Mouse (Mus musculus): ENCODE measurements around the gene Pla2g4d.
A peak's percentile ranks its signal among the peaks of the same experiment; 100 is the strongest.
"Not testable (repeated sequence)": the region's sequence is repeated elsewhere in the genome, so short reads cannot be mapped to it uniquely, and the experiment has no call there.

Gene Pla2g4d

DNA sequence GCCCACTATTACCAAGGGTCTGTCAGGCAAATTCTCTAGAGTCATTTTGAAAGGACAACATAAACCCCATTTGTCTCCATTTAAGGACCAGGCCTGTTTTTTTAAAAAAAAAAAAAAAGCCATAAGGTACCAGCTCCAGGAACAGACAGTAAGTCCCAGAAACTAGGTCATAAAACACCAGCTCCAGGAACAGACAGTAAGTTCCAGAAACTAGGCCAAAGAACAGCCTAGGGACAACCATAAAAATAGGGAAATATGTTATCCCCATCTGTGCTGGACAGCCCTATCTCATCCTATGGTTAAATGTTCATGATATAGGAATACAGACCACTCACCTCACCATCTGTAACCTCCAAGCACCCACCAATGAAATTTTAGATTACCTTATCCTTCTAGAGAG lies 32.7 kb downstream of the Pla2g4d start:
- DNase-seq, result no peak

GRCm38 (mm10) chr2:120252644-120253043 lies 36.4 kb downstream of the Pla2g4d start:
- no peak for DNase-seq

DNA sequence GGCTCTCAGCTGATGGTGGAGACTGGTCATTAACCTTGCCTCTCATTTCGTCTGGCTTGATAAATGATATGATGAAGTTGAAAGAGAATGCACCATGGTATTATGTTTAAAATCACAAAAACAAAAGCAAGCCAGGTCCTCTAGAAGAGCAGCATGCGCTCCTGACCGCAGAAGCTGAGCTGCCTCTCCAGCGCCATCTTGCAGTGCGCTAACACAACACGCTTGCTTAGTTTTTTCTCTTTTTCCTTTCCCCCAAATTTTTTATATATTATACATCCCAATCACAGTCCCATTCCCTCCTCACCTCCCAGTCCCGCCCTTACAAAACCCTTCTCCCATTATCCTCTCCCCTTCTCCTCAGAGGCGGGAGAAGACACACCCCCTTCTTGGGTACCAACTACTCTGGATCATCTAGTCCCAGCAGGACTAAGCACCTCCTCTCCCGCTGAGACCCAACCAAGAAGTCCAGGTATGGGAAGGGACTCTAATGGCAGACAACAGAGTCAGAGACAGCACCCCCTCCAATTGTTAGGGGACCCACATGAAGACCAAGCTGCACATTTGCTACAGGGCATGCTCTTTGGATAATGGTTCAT lies 43.5 kb downstream of the Pla2g4d start:
- peak; percentile 51 for DNase-seq

DNA sequence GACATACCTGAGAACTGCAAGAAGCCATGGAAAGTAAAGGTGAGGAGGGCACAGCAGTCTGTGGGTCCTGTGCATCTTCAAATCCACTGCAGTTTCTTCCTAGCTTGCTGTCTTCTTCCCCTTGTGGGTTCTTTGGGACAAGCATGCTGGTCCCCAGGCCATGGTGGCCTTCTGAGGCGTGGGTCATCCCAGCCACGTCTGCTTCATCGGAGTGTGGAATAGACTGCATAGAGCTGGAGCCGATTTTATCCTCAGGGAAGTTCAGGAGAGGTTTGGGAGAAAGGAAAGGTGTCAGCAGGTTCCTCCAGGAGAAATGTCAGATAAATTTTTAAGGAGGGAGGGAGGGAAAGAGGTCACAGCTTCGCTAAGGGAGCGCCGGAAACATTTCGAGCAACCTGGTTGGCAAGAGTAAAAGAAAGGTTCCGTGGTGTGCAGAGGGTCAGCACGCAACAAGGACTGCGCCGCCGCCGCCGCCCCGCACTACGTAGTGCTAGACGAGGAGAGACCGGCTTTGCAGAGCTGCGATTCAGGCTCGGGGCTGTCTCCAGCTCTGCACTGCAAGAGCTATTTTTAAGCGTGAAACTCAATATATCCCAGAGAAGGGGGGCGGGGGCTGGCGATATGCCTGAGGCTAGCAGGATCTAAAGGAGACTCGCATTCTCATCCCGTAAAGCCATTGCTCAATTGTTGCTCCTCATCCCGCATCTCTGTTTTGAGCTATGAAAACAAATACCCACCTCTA lies 44.1 kb downstream of the Pla2g4d start, which contains the start of gene Pla2g4e:
Pla2g4e (minus strand) TSS at position 657 of the 742 bp plus-strand sequence.
- peak; percentile 55 for DNase-seq

GRCm38 (mm10) chr2:120243995-120244394 lies 45.0 kb downstream of the Pla2g4d start:
- DNase-seq, result no peak

DNA sequence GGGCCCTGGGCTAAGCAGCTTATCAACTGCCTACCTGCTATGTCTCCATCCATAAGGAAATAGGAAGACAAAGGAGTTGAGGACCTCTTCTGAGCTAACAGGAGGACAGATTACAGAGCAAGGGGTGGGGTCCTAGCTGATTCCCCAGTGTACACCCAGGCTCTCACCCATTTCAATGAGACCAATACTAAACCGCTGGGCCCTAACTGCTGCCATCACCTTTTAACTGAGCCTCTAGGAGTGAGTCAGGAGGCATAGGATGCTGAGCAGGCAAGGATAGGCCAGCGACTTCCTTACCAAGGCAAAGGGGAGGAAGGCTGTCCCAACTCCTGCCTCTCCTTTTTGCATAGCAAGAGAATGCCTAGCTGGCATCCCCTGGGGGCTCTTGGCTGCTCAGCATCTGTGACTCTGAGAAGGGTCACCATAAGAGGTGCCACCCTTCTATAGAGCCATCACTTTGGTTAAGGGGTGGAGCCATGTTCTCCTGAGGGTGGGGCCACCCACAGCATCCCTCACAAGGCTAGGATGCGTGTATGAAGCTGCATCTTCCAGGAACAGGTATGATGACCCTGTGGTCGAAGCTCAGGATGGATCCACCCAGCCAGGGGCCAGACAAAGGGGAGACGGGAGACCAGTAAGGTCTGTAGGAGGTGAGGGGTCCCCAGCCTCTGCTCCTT lies 46.1 kb downstream of the Pla2g4d start:
- DNase-seq, result no peak

DNA sequence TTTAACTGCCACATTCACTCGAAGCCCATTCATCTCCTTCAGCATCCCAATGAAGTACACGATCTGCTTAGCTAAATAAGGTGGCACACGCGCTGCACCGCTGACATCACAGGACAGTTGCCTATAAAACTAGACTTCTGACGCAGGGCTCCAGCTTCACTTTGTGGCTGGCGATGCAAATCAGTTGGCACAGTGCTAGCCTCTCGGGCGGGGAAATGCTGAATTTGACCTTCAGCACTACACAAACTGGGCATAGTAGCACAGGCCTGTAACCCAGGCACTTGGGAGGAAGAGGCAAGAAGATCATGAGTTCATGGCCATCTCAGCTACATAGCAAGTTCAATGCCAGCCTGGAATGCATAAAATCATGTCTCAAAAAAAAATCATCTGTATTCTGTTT lies 50.3 kb downstream of the Pla2g4d start:
- not testable (repeated sequence) for DNase-seq

DNA sequence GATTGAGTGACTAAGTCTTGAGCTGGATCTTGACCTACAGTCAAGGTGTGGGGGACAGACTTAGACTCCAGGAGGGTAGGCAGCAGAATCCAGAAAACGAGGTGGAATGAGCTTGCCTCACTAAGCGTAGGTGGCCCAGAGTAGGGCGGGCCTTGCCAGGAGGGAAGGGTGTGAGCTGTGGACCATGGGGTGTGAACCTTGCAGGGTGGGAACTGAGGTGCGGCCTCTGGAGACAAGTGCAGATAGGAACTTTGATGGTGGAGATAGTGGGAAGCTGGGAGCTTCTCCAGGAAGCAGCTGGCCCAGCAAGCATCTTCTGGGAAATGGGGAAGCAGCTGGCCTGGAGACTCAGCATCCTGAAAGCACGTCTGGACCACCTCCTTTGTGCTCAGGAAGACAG lies 51.2 kb downstream of the Pla2g4d start:
- no peak for DNase-seq

GRCm38 (mm10) chr2:120235947-120236640 lies 52.9 kb downstream of the Pla2g4d start:
- no peak for DNase-seq

GRCm38 (mm10) chr2:120235381-120235780 lies 53.6 kb downstream of the Pla2g4d start:
- no peak for DNase-seq

- no peak for DNase-seq
Observed at GRCm38 (mm10) chr2:120231642-120232041, 57.4 kb downstream of the Pla2g4d start.

Data from retina, postnatal 1 day (tissue).